8 mouse cellular contexts compared by ENCODE assay signal in genomic region chr12:107930611-107931350, GRCm38 (mm10).
DNase-seq lines count a peak whose midpoint lies in the region; ATAC-seq and TF ChIP-seq lines count a peak whose summit lies in the region.

No protein-coding gene starts in this region.

- H3K9me3 ChIP-seq in forebrain, embryonic 12.5 days = no peaks in the 10 kb centered on the region
- no peaks in the 10 kb centered on the region for H3K9me3 ChIP-seq in stomach, postnatal 0 days (ENCODE audit: control insufficient read depth, low read length)

- H3K36me3 ChIP-seq in forebrain, embryonic 12.5 days (replicated peaks) = no peaks in the 10 kb centered on the region; the same call in 1 of the 2 replicates
- H3K36me3 ChIP-seq in stomach, postnatal 0 days (ENCODE audit: control insufficient read depth, insufficient read depth, low read length) = no peaks in the 10 kb centered on the region

- no peak for ATAC-seq in forebrain, embryonic 12.5 days (ENCODE audit: low FRiP score)
- ATAC-seq in stomach, postnatal 0 days (ENCODE audit: low FRiP score, low TSS enrichment) = peak; percentile 67

- intact Hi-C loops in heart, postnatal 14 days (cut with DNase I) = no loop called here

- no peaks in the 10 kb centered on the region for H3K27me3 ChIP-seq in forebrain, embryonic 12.5 days
- no peaks in the 10 kb centered on the region for H3K27me3 ChIP-seq in stomach, postnatal 0 days (ENCODE audit: control insufficient read depth, insufficient read depth, low read length)

- H3K4me3 ChIP-seq in forebrain, embryonic 12.5 days (replicated peaks) = no peak overlapping the region
- no peak overlapping the region for H3K4me3 ChIP-seq in stomach, postnatal 0 days (ENCODE audit: low read depth, low read length)

- peak; percentile 79 for DNase-seq in CD4-positive helper T cell, adult 2 months (ENCODE audit: low read depth, low spot score)
- DNase-seq in adrenal gland, postnatal 10 days = peak; percentile 78
- DNase-seq in heart, postnatal 14 days = peak; percentile 61 to 67
- peak; percentile 55 to 67 for DNase-seq in kidney, postnatal 25 days
- peak; percentile 72 for DNase-seq in lung, postnatal 10 days
- peak; percentile 74 for DNase-seq in stomach, postnatal 0 days (ENCODE audit: low spot score)
- DNase-seq in B cell, adult 2 months = no peak

- TF ChIP-seq CTCF in stomach, postnatal 0 days (IDR thresholded peaks at IDR 0.05; ENCODE audit: low read depth) = no peak

- no peak overlapping the region for H3K9ac ChIP-seq in forebrain, embryonic 12.5 days
- H3K9ac ChIP-seq in stomach, postnatal 0 days (ENCODE audit: low read length) = no peak overlapping the region

- peak overlapping the region; percentile 17; the same call in 1 of the 2 replicates for H3K4me2 ChIP-seq in forebrain, embryonic 12.5 days
- peak overlapping the region; percentile 42 for H3K4me2 ChIP-seq in stomach, postnatal 0 days (replicated peaks; ENCODE audit: low read depth)

- 58% methylated on average over 28 of the region's 28 CpGs for WGBS in forebrain, embryonic 12.5 days
- 21% methylated on average over 28 of the region's 28 CpGs for WGBS in stomach, postnatal 0 days

- peaks cover 93% of the 10 kb centered on the region for H3K4me1 ChIP-seq in forebrain, embryonic 12.5 days
- H3K4me1 ChIP-seq in stomach, postnatal 0 days (replicated peaks; ENCODE audit: control insufficient read depth, insufficient read depth) = peaks cover 2% of the 10 kb centered on the region; the same call in 1 of the 2 replicates

- no peak for TF ChIP-seq EP300 in stomach, postnatal 0 days (optimal IDR thresholded peaks at IDR 0.05)

- H3K27ac ChIP-seq in forebrain, embryonic 12.5 days = peak overlapping the region; percentile 85
- 0 out of 2 replicates have a peak overlapping the region, but pooled peaks have one; percentile 35 for H3K27ac ChIP-seq in stomach, postnatal 0 days (replicated peaks)

Comparison
In these comparisons a context has a peak if more than half of its experiments do, and no peak if none do; other contexts are left out.
1. DNase-seq: peak in CD4-positive helper T cell, adult 2 months (single experiment), adrenal gland, postnatal 10 days (single experiment), heart, postnatal 14 days (2 of 2), kidney, postnatal 25 days (2 of 2), lung, postnatal 10 days (single experiment) and stomach, postnatal 0 days (single experiment); none in B cell, adult 2 months (0 of 2).